Mouse (Mus musculus): Measurements from ENCODE around the gene Rftn1. TPM values are rescaled to one million over a fixed set of nuclear protein-coding genes. Genes with fewer than 3 reads are reported as not detected.
"Not testable (repeated sequence)": the region's sequence is repeated elsewhere in the genome, so short reads cannot be mapped to it uniquely, and the experiment has no call there.

Gene Rftn1
- polyA plus RNA-seq, 1 experiment: 102 TPM

- Histone ChIP-seq H3K27ac (ENCODE audit: control insufficient read depth, insufficient read depth, low read length) (no peak overlapping the region), H3K4me3 (ENCODE audit: control insufficient read depth, insufficient read depth, low read length) (no peak overlapping the region), H3K27me3 (ENCODE audit: control insufficient read depth, insufficient read depth, low read length) (no peaks in the 10 kb centered on the region), H3K4me1 (replicated peaks; ENCODE audit: control insufficient read depth, insufficient read depth, low read length) (peaks cover 9% of the 10 kb centered on the region), H3K36me3 (ENCODE audit: control insufficient read depth, insufficient read depth, low read length) (no peaks in the 10 kb centered on the region)
- WGBS: 93% methylated on average over 3 of the region's 3 CpGs
- TF ChIP-seq CTCF (IDR thresholded peaks at IDR 0.05; ENCODE audit: borderline replicate concordance, control insufficient read depth, extremely low read depth, insufficient read depth, low read length, poor library complexity) (no peak), POLR2A (IDR thresholded peaks at IDR 0.05; ENCODE audit: control insufficient read depth, extremely low read depth, insufficient read depth, low read length, poor library complexity) (no peak)
- DNase-seq: no peak
Observed at GRCm38 (mm10) chr17:50116980-50117379, 73.5 kb downstream of the Rftn1 start.

GRCm38 (mm10) chr17:50116401-50116800, 74.1 kb downstream of the Rftn1 start:
- 97% methylated on average over 1 of the region's 1 CpGs for WGBS
- H3K36me3 ChIP-seq (ENCODE audit: control insufficient read depth, insufficient read depth, low read length); H3K4me3 ChIP-seq (ENCODE audit: control insufficient read depth, insufficient read depth, low read length); H3K27ac ChIP-seq (ENCODE audit: control insufficient read depth, insufficient read depth, low read length); H3K27me3 ChIP-seq (ENCODE audit: control insufficient read depth, insufficient read depth, low read length); H3K4me1 ChIP-seq (replicated peaks; ENCODE audit: control insufficient read depth, insufficient read depth, low read length); DNase-seq: not testable (repeated sequence)

- not testable (repeated sequence) for H3K27me3 ChIP-seq (ENCODE audit: control insufficient read depth, insufficient read depth, low read length); H3K27ac ChIP-seq (ENCODE audit: control insufficient read depth, insufficient read depth, low read length); DNase-seq; H3K4me3 ChIP-seq (ENCODE audit: control insufficient read depth, insufficient read depth, low read length); H3K4me1 ChIP-seq (replicated peaks; ENCODE audit: control insufficient read depth, insufficient read depth, low read length); H3K36me3 ChIP-seq (ENCODE audit: control insufficient read depth, insufficient read depth, low read length)
- 96% methylated on average over 3 of the region's 3 CpGs for WGBS
Observed at GRCm38 (mm10) chr17:50115716-50116115, 74.8 kb downstream of the Rftn1 start.

GRCm38 (mm10) chr17:50114659-50115058, 75.8 kb downstream of the Rftn1 start:
- H3K36me3 ChIP-seq (ENCODE audit: control insufficient read depth, insufficient read depth, low read length): no peaks in the 10 kb centered on the region
- no peak overlapping the region for H3K27ac ChIP-seq (ENCODE audit: control insufficient read depth, insufficient read depth, low read length)
- no peak overlapping the region for H3K4me3 ChIP-seq (ENCODE audit: control insufficient read depth, insufficient read depth, low read length)
- H3K4me1 ChIP-seq (replicated peaks; ENCODE audit: control insufficient read depth, insufficient read depth, low read length): no peaks in the 10 kb centered on the region
- H3K27me3 ChIP-seq (ENCODE audit: control insufficient read depth, insufficient read depth, low read length): no peaks in the 10 kb centered on the region
- no peak for DNase-seq
- TF ChIP-seq CTCF (IDR thresholded peaks at IDR 0.05; ENCODE audit: borderline replicate concordance, control insufficient read depth, extremely low read depth, insufficient read depth, low read length, poor library complexity): no peak
- no peak for TF ChIP-seq POLR2A (IDR thresholded peaks at IDR 0.05; ENCODE audit: control insufficient read depth, extremely low read depth, insufficient read depth, low read length, poor library complexity)
- 94% methylated on average over 8 of the region's 8 CpGs for WGBS

GRCm38 (mm10) chr17:50110650-50111415, 79.6 kb downstream of the Rftn1 start:
- Histone ChIP-seq H3K4me3 (ENCODE audit: control insufficient read depth, insufficient read depth, low read length) (no peak overlapping the region), H3K27ac (ENCODE audit: control insufficient read depth, insufficient read depth, low read length) (no peak overlapping the region), H3K4me1 (replicated peaks; ENCODE audit: control insufficient read depth, insufficient read depth, low read length) (no peaks in the 10 kb centered on the region), H3K36me3 (ENCODE audit: control insufficient read depth, insufficient read depth, low read length) (peaks cover 6% of the 10 kb centered on the region; the same call in 1 of the 2 replicates), H3K27me3 (ENCODE audit: control insufficient read depth, insufficient read depth, low read length) (no peaks in the 10 kb centered on the region)
- TF ChIP-seq POLR2A (IDR thresholded peaks at IDR 0.05; ENCODE audit: control insufficient read depth, extremely low read depth, insufficient read depth, low read length, poor library complexity): no peak
- TF ChIP-seq CTCF (IDR thresholded peaks at IDR 0.05; ENCODE audit: borderline replicate concordance, control insufficient read depth, extremely low read depth, insufficient read depth, low read length, poor library complexity): no peak
- DNase-seq: no peak
- WGBS: 89% methylated on average over 14 of the region's 14 CpGs

GRCm38 (mm10) chr17:50106811-50107210, 83.7 kb downstream of the Rftn1 start:
- Histone ChIP-seq H3K27ac (ENCODE audit: control insufficient read depth, insufficient read depth, low read length) (no peak overlapping the region), H3K4me3 (ENCODE audit: control insufficient read depth, insufficient read depth, low read length) (no peak overlapping the region), H3K27me3 (ENCODE audit: control insufficient read depth, insufficient read depth, low read length) (no peaks in the 10 kb centered on the region), H3K4me1 (replicated peaks; ENCODE audit: control insufficient read depth, insufficient read depth, low read length) (no peaks in the 10 kb centered on the region), H3K36me3 (ENCODE audit: control insufficient read depth, insufficient read depth, low read length) (peaks cover 13% of the 10 kb centered on the region; the same call in 1 of the 2 replicates)
- DNase-seq: no peak
- no peak for TF ChIP-seq CTCF (IDR thresholded peaks at IDR 0.05; ENCODE audit: borderline replicate concordance, control insufficient read depth, extremely low read depth, insufficient read depth, low read length, poor library complexity)
- no peak for TF ChIP-seq POLR2A (IDR thresholded peaks at IDR 0.05; ENCODE audit: control insufficient read depth, extremely low read depth, insufficient read depth, low read length, poor library complexity)
- WGBS: 97% methylated on average over 10 of the region's 10 CpGs

GRCm38 (mm10) chr17:50104131-50104530, 86.3 kb downstream of the Rftn1 start:
- WGBS: 93% methylated on average over 3 of the region's 3 CpGs
- no peak overlapping the region for H3K4me3 ChIP-seq (ENCODE audit: control insufficient read depth, insufficient read depth, low read length)
- H3K36me3 ChIP-seq (ENCODE audit: control insufficient read depth, insufficient read depth, low read length): peaks cover 13% of the 10 kb centered on the region; the same call in 1 of the 2 replicates
- no peaks in the 10 kb centered on the region for H3K27me3 ChIP-seq (ENCODE audit: control insufficient read depth, insufficient read depth, low read length)
- H3K4me1 ChIP-seq (replicated peaks; ENCODE audit: control insufficient read depth, insufficient read depth, low read length): peaks cover 11% of the 10 kb centered on the region
- DNase-seq: no peak
- TF ChIP-seq CTCF (IDR thresholded peaks at IDR 0.05; ENCODE audit: borderline replicate concordance, control insufficient read depth, extremely low read depth, insufficient read depth, low read length, poor library complexity) (no peak), POLR2A (IDR thresholded peaks at IDR 0.05; ENCODE audit: control insufficient read depth, extremely low read depth, insufficient read depth, low read length, poor library complexity) (no peak)
- no peak overlapping the region for H3K27ac ChIP-seq (ENCODE audit: control insufficient read depth, insufficient read depth, low read length)

Data from thymus, adult 2 months (tissue).